Mouse (Mus musculus): Measurements from ENCODE around the gene Cnga3. TPM values are rescaled to one million over a fixed set of nuclear protein-coding genes. Genes with fewer than 3 reads are reported as not detected.

Gene Cnga3
- polyA plus RNA-seq, 1 experiment from 2014 or later: not detected

GRCm38 (mm10) chr1:37309939-37310515 lies 95.8 kb downstream of the Cnga3 start:
- no peak overlapping the region for H3K4me2 ChIP-seq
- no peak overlapping the region for H3K9ac ChIP-seq
- H3K27ac ChIP-seq (replicated peaks): no peak overlapping the region
- ATAC-seq (ENCODE audit: low read depth): no peak
- 91% methylated on average over 4 of the region's 4 CpGs for WGBS
- 0 out of 2 replicates have a peak, but pooled peaks cover 9% of the 10 kb centered on the region for H3K9me3 ChIP-seq
- no peaks in the 10 kb centered on the region for H3K27me3 ChIP-seq
- H3K4me3 ChIP-seq: no peak overlapping the region
- peaks cover 9% of the 10 kb centered on the region for H3K4me1 ChIP-seq (replicated peaks)
- 0 out of 2 replicates have a peak, but pooled peaks cover 3% of the 10 kb centered on the region for H3K36me3 ChIP-seq

Other genes with a start within 250 kb of the Cnga3 start
- 0.52 TPM in 1 of 2 replicates, not detected in the other for gene Vwa3b, start 187.8 kb upstream of the Cnga3 start, polyA plus RNA-seq (2015; fragmentation: Nextera tagmentation; extraction: Ambion mirVana)
- gene Inpp4a, start 85.4 kb downstream of the Cnga3 start, polyA plus RNA-seq (2015; fragmentation: Nextera tagmentation; extraction: Ambion mirVana): 55.8 and 56.8 TPM in 2 replicates
- gene Coa5, start 215.7 kb downstream of the Cnga3 start, polyA plus RNA-seq (2015; fragmentation: Nextera tagmentation; extraction: Ambion mirVana): 54.0 and 59.4 TPM in 2 replicates
- 121 and 131 TPM in 2 replicates for gene Unc50, start 215.7 kb downstream of the Cnga3 start, polyA plus RNA-seq (2015; fragmentation: Nextera tagmentation; extraction: Ambion mirVana)

Measured in neural tube, embryonic 13.5 days (tissue).